Mouse (Mus musculus): Measurements from ENCODE around the gene Abcc5. TPM values are rescaled to one million over a fixed set of nuclear protein-coding genes. Genes with fewer than 3 reads are reported as not detected.

Gene Abcc5
- total RNA-seq, 2 experiments from 2014 or later, result 209 to 242 TPM

DNA sequence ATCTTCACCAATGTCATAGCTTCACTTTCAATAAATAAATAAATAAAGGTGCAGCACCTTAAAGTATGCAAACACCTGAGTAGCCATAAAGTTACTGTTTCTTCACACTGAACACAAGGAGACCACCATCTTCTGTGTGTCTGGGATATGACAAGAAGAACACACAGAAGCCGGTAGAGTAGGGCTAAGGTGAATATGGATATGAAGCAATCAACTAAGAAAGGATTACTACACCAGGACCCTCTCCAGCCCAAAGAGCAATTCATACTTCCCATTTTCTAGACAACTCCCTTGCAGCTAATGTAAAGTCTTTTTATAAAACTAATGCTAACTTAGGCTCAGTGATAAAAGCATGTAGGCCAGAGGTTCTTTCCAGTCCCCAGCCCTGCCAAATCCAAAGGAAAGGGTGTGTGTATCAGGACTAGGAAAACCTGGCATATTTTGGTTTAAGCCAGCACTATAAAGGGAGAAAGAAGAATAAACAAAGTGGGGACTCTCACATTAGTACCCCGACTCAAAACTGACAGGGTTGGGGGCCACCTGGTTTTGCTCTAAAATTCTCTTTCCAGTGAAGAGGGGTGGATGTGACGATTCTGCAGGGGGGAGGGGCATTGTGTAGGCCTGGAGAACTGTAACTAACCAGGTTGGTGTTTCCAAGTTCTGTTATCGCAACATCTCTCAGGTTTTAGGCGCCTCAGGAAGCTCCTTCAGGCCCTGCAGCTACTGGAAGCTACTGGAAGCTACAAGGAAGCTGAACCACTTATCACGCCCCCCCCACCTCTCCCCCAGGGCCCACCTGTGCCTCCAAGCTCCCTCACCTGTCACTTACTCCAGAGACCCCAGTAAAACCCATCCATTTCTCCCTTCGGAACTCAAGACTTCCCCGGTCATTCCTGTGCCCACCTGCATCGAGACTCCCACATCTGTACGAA lies 1.2 kb downstream of the Abcc5 start:
- no peak for DNase-seq (ENCODE audit: low spot score in 2 of 2)
- intact Hi-C loops (cut with DNase I), result no loop called here

DNA sequence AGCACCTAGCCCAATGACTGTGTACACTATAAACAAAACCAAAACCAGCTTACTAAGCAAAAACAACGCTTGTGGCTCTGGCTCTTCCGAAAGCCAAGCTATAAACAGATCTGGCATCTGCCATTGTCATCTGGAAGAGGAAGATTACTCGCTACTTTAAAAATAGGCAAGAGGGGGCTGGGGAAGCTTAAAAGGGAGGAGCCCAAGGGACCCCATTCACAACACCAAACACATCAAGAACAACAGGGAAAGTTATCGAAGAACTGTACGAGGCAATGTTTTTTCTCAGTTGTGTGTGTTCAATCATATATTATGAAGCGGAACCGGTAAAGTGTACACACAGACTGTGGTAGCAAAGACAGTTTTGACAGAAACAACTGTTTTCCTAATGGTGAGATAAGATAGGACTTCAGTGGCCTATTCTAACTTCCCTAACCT lies 1.9 kb downstream of the Abcc5 start:
- DNase-seq (ENCODE audit: low spot score in 2 of 2), result no peak

DNA sequence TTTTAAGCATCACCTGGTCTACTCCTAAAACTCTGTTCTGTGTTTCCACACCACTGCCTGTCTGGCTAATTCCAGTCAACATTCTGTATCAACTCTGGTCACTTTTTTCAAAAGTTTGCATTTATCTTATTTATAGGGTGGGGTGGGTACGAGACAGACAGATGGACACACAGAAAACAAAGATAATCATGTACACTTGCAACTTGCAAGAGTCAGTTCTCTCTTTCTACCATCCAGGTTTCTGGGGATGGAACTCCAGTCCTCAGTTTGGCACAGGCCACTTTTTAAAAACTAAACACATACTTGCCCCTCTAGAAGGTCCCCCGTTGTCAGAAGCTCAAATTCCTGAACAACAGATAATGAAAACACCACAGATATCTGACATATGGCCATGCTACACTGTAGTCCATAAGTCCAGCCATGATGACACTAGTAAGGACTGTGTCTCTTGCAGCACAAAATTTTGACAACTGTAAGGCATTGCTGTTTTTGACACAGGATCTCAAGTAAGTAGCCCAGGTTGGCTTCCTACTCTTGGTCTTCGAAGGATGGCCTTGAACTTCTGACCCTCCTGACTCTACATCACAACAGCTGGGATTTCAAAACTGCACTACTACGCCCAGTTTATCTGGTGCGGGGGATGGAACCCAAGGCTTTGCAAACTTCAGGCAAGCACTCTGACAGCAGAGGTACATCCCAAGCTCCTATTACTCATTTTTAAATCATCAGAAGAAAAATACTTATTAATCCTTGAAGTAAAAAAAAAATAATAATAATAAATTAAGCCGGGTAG lies 3.1 kb downstream of the Abcc5 start:
- intact Hi-C loops (cut with DNase I), result no loop called here
- DNase-seq (ENCODE audit: low spot score in 2 of 2), result no peak

More for the DNA sequence above, 1.9 kb downstream of the Abcc5 start:
- intact Hi-C loops (cut with DNase I), result no loop called here

DNA sequence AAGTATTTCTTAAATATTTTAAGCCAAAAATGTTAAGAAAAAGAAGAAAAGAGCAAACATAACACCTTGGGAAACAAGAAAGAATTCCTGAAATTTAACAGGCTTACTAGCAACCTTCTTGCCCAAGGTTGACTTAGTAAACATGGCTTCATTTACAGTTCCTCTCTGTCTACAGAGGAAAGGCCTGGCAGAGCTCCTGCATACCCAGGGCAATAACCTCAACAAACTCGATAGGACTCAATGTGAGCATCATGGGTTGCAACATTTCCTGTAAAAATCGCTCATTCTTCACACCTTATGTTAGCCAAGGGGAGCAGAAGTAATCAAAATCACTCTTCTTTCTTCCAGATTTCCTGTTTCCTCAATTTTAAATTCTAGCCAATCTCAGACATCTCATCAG lies 8.1 kb downstream of the Abcc5 start:
- DNase-seq (ENCODE audit: low spot score in 2 of 2), result no peak
- intact Hi-C loops (cut with DNase I), result no loop called here

DNA sequence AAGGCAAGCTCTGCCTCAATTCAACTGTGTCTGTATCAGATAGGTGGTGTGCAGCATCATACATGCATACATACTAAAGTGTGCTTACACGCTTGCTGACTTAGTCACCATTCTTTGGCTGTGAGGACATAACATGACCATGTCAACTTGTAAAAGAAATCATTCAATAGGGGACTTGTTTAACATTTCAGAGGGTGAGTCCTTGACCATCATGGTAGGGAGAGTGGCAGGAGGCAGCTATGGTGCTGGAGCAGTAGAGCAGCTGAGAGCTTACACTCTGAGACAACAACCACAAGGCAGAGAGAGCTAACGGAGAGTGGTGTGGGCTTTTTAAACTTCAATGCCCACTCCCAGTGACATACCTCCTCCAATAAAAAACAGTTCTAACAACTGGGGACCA lies 9.9 kb downstream of the Abcc5 start:
- intact Hi-C loops (cut with DNase I), result no loop called here
- DNase-seq (ENCODE audit: low spot score in 2 of 2), result no peak

DNA sequence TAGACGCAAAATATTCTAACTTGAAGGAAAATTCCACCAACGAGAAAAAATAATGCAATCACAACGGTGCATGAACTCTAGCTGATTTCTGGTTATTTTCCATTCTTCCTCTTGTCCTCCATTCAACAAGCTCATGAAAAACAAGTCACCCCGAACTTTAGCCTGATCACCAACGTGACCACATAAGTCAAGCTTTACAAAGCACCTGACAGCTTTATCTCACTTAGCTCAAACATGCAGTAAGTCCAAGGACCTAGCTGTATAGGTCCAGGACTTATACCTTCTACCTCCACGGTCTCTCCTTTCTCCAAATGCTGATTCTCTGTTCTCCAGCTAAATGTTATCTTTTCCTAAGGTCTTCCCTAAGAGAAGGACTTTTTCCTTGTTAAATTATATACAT lies 10.4 kb downstream of the Abcc5 start:
- intact Hi-C loops (cut with DNase I), result no loop called here
- no peak for DNase-seq (ENCODE audit: low spot score in 2 of 2)

DNA sequence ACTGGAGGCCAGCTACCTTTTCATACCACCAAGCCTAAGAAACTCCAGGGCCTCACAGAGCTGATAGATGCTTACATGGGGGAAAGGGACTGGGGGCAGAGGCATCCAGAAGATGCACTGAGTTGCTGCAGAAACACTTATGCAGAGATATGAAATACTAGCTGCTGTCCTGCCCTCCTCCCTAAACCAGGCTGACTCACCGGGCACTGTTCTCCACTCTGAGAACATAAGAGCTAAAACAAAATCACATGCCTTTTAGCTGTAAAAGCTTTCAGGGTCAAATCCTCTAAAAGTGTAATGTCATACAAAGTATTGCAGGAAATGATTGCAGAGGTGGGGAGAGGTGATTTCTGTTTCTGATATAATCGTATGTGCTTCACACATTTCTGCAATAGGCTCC lies 11.0 kb downstream of the Abcc5 start:
- no peak for DNase-seq (ENCODE audit: low spot score in 2 of 2)
- intact Hi-C loops (cut with DNase I), result no loop called here

DNA sequence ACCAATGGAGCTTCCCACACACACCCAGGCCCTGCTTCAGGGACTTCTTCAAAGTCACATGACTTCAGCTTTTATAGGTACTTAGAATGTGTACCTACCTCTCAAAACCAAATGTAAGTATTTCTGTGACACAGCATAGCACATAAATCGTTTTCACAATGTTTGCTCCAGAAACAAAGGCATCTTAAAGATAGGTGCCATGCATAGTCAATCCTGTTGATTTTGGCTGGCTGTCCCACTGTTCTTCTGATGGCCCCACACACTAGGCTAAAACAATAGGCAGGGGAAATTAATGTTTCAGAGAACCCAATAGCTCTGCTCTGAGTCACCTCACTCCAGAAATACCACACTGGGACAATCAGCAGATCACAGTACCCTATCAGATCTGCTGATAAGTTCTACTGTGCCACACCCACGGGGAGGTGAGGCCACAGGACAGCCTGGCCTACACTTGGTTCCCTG lies 12.3 kb downstream of the Abcc5 start:
- intact Hi-C loops (cut with DNase I), result no loop called here
- no peak for DNase-seq (ENCODE audit: low spot score in 2 of 2)

DNA sequence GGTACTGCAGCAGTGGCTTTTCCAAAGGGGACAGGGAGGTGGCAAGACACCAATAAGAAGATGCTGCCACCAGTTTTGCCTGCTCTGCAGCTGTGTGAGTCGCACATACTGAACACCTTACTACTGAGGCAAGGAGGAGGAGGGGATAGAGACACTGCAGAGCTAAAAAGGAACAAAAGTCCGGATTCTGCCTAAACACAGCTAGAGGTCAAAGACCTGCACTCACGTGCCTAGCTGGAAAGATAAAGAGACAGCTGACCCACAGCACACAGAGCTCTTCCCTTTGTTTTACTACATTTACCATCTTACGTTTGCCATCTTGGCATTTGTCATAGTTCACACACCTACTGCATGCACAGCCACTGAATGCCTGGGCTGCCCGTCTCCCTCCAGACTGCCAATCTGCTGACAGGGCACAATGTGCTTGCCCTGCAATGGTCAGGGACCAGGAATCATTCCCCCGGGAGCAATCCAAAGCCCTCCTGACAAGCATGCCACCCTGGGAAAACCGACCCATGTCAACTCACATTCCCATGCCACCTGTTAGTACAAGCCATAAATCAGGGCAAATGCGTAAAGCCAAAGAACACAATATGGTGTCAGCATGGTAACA lies 14.1 kb downstream of the Abcc5 start:
- intact Hi-C loops (cut with DNase I), result no loop called here
- no peak for DNase-seq (ENCODE audit: low spot score in 2 of 2)

DNA sequence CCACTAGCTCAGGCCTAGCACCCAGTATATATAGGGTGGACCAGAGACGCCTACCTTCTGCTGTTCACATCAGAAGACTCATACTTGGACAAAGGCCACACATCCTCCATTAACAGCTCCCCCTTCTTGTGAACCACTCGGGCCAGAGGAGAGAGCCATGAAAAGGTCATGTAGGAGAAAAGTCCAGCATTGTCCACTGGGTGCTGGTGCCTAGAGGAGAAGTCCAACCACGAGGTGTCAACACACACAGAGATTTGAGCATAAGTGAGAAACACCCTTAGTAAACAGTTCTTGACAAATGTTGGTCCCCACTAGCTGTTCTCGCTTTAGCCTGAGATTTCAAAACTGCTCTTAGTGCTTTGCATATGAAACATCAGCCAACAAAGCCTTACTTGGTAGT lies 20.9 kb downstream of the Abcc5 start:
- DNase-seq (ENCODE audit: low spot score in 2 of 2), result no peak
- intact Hi-C loops (cut with DNase I), result no loop called here

DNA sequence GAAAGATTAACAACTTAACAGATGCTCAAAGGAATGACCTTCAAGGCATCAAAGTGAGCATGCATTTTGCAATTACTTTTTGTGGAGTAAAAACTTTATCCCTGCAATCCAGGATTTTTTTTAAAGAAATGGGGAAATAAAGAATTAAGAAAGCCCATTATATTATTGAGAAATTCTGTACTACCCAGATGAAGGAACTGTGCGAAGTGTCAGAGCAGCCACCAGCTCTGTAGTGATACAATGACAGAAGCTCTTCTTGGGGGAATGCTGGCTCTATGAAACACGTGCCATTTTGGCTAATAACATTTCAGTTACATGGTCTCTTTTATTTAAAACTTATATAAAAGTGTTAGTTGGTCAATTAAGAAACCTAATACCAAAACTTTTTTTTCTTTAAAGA lies 22.9 kb downstream of the Abcc5 start:
- intact Hi-C loops (cut with DNase I), result no loop called here
- no peak for DNase-seq (ENCODE audit: low spot score in 2 of 2)

DNA sequence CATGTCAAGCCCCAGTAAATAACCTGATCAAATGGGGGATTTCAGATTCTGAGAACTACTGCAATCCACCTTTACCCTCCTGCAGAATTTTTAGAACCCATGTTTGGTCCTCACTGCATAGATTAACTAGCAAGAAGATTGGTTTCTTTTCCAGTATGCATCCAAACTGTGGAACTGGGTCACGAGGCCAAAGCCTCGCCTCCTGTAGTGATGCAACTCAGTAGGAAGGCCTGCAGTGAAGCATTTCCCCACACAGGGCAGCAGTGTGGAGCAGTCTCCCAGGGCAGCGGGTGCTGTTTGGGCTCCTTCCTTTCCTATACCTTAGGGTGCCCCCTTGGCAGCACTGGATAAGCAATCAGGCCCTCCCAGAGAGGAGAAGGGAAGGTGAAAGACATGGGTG lies 24.6 kb downstream of the Abcc5 start:
- intact Hi-C loops (cut with DNase I), result no loop called here

DNA sequence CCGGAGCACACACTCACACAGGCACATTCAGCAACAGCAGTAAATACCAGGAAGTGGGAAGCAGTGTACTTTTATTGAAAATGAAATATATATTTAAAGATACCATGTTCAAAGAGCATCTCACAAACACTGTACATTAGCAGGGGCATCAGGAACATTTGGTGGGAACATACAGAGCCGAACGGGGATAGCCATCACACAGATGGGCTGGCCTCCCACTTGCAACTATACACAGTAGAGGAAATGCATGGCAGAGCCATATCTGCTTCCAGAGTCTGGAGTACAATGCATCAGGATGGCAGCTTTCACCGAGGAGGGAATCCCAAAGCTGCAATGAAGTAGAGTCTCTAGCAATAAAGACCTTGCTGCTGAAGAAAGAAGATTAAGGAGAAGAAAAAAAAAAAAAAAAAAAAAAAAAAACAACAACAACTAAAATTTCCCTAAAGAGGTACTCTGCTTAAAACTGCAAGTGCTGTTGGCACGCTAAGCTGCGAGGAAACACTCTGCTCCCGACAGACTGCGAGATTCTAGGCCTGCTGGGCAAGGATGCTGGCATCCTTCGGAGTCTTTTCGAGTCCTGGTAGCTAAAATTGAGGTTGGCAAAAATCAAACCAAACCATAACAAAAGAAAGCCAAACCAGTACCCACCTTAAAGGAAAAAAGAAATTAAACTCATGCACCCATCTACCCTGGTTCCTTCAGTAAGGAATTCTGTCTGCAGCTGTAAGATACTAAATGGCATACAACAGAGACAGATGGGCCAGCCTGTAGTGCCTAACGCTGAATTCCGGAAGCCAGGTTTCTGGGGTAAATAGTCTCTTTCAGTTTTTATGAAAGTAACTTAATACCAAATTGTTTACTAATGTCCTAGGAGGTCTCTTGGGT lies 25.2 kb downstream of the Abcc5 start:
- DNase-seq (ENCODE audit: low spot score in 2 of 2), result peak; percentile 16 to 49

More for the DNA sequence above, 24.6 kb downstream of the Abcc5 start:
- peak in 1 of 2 experiments; percentile 24 for DNase-seq (ENCODE audit: low spot score in 2 of 2)

DNA sequence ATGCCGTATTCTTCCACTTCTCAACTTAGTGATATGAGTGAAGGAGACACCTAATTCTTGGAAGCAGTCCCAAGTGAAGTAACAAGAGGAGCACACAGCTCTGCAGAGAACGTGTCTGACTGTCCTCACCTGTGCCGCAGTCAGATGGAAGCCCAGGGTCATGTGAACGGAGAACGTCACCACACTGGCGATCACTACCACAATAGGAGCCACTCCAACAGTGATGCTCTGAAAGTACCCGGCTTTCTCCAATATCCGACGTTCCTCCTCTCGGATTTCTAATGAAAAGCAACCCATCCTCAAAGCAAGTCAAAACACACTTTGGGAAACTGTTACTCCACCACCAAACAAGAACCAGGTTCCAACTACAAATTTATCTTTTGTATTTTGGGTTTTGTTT lies 29.3 kb downstream of the Abcc5 start:
- no peak for DNase-seq (ENCODE audit: low spot score in 2 of 2)
- intact Hi-C loops (cut with DNase I), result no loop called here

More for the DNA sequence above, 25.2 kb downstream of the Abcc5 start:
- intact Hi-C loops (cut with DNase I), result no loop called here

DNA sequence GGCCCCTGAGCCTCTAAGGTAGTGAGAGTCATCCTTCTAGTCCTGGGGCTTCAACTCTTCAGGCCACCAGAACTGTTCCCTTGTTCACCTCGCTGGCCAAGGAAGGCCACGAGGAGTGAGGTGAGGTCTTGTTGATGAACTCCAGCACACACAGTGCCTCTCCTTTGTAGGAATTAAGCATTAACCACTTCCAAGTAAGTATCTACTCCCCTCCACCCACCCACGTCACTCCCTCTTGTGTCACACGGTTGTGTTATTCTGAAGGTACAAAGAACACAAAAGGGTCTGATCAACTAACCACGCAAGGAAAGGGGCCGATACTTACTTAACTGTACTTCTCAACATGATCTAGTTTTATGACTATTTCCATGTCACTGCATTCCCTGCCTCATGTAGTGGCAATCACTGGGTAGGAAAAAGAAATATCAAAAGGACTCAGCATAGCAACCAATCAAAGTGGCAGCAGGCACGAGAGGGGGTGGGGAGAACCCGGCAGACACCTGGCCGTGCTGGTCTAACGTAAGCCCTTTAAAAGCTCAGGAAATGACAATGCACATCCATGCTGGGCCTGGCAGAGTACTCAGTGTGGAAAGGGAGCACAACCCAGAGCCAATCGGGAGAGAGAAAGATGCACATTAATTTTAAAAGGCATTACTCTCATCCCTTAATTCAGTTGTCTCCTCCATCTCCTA lies 30.8 kb downstream of the Abcc5 start:
- DNase-seq (ENCODE audit: low spot score in 2 of 2), result no peak
- intact Hi-C loops (cut with DNase I), result no loop called here

DNA sequence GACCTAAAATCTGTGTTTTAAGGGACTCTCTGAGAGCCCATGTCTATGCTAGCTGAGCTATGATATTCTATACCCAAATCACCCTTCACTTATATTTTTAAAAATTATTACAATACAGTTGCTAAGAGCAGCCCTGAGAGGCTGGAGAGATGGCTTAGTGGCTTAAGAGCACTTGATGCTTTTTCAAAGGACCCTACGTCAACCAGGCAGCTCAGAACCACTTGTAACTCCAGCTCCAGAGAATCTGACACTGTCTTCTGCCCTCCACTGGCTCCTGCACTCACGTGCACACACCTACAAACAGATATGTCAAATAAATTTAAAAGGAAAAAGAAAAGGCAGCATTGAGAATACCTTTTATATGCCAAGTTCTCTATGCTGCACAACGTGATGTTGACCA lies 34.4 kb downstream of the Abcc5 start:
- no peak for DNase-seq (ENCODE audit: low spot score in 2 of 2)
- intact Hi-C loops (cut with DNase I), result no loop called here

DNA sequence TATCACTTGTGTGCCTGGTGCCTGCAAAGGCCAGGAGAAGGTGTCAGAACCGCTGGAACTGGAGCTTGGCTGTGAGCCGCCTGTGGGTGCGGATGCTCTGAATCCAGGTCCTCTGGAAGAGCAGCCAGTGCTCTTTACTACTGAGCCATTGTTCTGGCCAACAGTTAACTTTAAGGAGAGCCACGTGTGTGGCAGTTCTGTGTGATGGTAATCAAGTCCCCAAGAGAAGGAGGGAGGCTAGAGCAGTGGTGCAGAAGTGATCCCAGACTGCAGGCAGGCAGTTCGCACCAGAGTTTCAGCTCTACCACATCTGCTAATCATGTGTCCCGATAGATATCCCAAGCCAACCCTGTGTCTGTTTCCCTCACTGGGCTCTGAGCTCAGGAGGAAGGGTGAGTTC lies 36.0 kb downstream of the Abcc5 start:
- no peak for DNase-seq (ENCODE audit: low spot score in 2 of 2)
- intact Hi-C loops (cut with DNase I), result no loop called here

DNA sequence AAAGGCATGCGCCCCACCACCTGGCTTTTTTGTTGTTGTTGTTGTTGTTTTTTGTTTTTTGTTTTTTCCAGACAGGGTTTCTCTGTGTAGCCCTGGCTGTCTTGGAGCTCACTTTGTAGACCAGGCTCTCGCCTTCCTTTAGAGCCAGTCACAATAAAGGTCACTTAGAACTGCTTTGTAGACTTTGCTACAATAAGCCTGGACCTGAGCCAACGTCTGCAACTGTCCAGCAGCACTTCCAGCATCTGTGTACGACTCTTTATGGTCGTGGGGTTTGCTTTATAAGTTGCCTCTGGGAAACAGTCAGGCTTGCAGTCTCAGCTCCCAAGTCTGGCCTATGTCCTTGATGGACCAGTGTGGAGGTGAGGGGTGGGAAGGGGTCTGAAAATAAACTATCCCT lies 45.2 kb downstream of the Abcc5 start:
- intact Hi-C loops (cut with DNase I), result no loop called here

DNA sequence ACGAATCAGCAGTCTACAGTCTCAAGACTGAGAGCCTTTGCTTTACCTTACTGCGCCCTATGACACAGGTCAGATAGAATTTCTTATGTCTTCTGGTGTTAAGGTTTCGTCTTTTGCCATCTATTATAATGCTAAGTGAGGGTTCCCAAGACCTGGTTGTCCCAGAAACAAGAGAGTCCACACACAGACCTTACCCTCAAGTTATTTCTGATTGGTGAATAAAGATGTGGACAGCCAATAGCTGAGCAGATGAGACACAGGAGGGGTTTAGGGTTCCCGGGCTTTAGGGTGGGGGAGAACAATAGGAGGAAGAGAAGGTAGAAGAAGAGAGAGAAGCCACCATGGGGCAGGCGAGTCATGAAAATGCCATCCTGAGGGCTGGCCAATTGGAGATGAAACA lies 50.9 kb downstream of the Abcc5 start:
- DNase-seq (ENCODE audit: low spot score in 2 of 2), result no peak
- intact Hi-C loops (cut with DNase I), result no loop called here

More for the DNA sequence above, 45.2 kb downstream of the Abcc5 start:
- DNase-seq (ENCODE audit: low spot score in 2 of 2), result no peak
